Mouse (Mus musculus): ENCODE results near the gene Gm10135.
"Not testable (repeated sequence)": the region's sequence is repeated elsewhere in the genome, so short reads cannot be mapped to it uniquely, and the experiment has no call there.

The Gm10135 gene

GRCm38 (mm10) chr5:72974602-72975001, at the start of gene Gm10135:
Gene Gm10135, minus strand, starts transcription at chr5:72974702.
- DNase-seq (ENCODE audit: low spot score in 2 of 2): no peak

- DNase-seq (ENCODE audit: low spot score in 2 of 2): no peak
Observed at GRCm38 (mm10) chr5:73023801-73024200, 49.3 kb upstream of the Gm10135 start.

GRCm38 (mm10) chr5:73014745-73015144, 40.2 kb upstream of the Gm10135 start:
- no peak for DNase-seq (ENCODE audit: low spot score in 2 of 2)

GRCm38 (mm10) chr5:73013611-73014287, 39.2 kb upstream of the Gm10135 start:
- DNase-seq (ENCODE audit: low spot score in 2 of 2): not testable (repeated sequence)

- not testable (repeated sequence) for DNase-seq (ENCODE audit: low spot score in 2 of 2)
Observed at GRCm38 (mm10) chr5:73012884-73013610, 38.5 kb upstream of the Gm10135 start.

- not testable (repeated sequence) for DNase-seq (ENCODE audit: low spot score in 2 of 2)
Observed at GRCm38 (mm10) chr5:73011806-73012205, 37.3 kb upstream of the Gm10135 start.

- not testable (repeated sequence) for DNase-seq (ENCODE audit: low spot score in 2 of 2)
Observed at GRCm38 (mm10) chr5:73008230-73008629, 33.7 kb upstream of the Gm10135 start.

- DNase-seq (ENCODE audit: low spot score in 2 of 2): no peak
Observed at GRCm38 (mm10) chr5:73007582-73007959, 33.1 kb upstream of the Gm10135 start.

GRCm38 (mm10) chr5:73006784-73007581, 32.5 kb upstream of the Gm10135 start, which contains the start of gene Slc10a4:
Gene Slc10a4, plus strand, starts transcription at chr5:73006883.
- DNase-seq (ENCODE audit: low spot score in 2 of 2): no peak

GRCm38 (mm10) chr5:73004046-73004445, 29.5 kb upstream of the Gm10135 start:
- no peak for DNase-seq (ENCODE audit: low spot score in 2 of 2)

- DNase-seq (ENCODE audit: low spot score in 2 of 2): not testable (repeated sequence)
Observed at GRCm38 (mm10) chr5:72998546-72998945, 24.0 kb upstream of the Gm10135 start.

- no peak for DNase-seq (ENCODE audit: low spot score in 2 of 2)
Observed at GRCm38 (mm10) chr5:72995379-72995778, 20.9 kb upstream of the Gm10135 start.

GRCm38 (mm10) chr5:72994928-72995327, 20.4 kb upstream of the Gm10135 start:
- DNase-seq (ENCODE audit: low spot score in 2 of 2): no peak

GRCm38 (mm10) chr5:72994424-72994823, 19.9 kb upstream of the Gm10135 start:
- no peak for DNase-seq (ENCODE audit: low spot score in 2 of 2)

- no peak for DNase-seq (ENCODE audit: low spot score in 2 of 2)
Observed at GRCm38 (mm10) chr5:72992474-72992873, 18.0 kb upstream of the Gm10135 start.

- no peak for DNase-seq (ENCODE audit: low spot score in 2 of 2)
Observed at GRCm38 (mm10) chr5:72989756-72990155, 15.3 kb upstream of the Gm10135 start.

GRCm38 (mm10) chr5:72987786-72988185, 13.3 kb upstream of the Gm10135 start:
- DNase-seq (ENCODE audit: low spot score in 2 of 2): no peak

- DNase-seq (ENCODE audit: low spot score in 2 of 2): no peak
Observed at GRCm38 (mm10) chr5:72984091-72984490, 9.6 kb upstream of the Gm10135 start.

GRCm38 (mm10) chr5:72976539-72976938, 2.0 kb upstream of the Gm10135 start:
- no peak for DNase-seq (ENCODE audit: low spot score in 2 of 2)

- DNase-seq (ENCODE audit: low spot score in 2 of 2): no peak
Observed at GRCm38 (mm10) chr5:72975996-72976395, 1.5 kb upstream of the Gm10135 start.

GRCm38 (mm10) chr5:72972934-72973333, 1.6 kb downstream of the Gm10135 start:
- no peak for DNase-seq (ENCODE audit: low spot score in 2 of 2)

- no peak for DNase-seq (ENCODE audit: low spot score in 2 of 2)
Observed at GRCm38 (mm10) chr5:72972435-72972834, 2.1 kb downstream of the Gm10135 start.
